Mouse (Mus musculus): Measurements from ENCODE around the gene Zfp976.
"Not testable (repeated sequence)": the region's sequence is repeated elsewhere in the genome, so short reads cannot be mapped to it uniquely, and the experiment has no call there.

The Zfp976 gene

DNA sequence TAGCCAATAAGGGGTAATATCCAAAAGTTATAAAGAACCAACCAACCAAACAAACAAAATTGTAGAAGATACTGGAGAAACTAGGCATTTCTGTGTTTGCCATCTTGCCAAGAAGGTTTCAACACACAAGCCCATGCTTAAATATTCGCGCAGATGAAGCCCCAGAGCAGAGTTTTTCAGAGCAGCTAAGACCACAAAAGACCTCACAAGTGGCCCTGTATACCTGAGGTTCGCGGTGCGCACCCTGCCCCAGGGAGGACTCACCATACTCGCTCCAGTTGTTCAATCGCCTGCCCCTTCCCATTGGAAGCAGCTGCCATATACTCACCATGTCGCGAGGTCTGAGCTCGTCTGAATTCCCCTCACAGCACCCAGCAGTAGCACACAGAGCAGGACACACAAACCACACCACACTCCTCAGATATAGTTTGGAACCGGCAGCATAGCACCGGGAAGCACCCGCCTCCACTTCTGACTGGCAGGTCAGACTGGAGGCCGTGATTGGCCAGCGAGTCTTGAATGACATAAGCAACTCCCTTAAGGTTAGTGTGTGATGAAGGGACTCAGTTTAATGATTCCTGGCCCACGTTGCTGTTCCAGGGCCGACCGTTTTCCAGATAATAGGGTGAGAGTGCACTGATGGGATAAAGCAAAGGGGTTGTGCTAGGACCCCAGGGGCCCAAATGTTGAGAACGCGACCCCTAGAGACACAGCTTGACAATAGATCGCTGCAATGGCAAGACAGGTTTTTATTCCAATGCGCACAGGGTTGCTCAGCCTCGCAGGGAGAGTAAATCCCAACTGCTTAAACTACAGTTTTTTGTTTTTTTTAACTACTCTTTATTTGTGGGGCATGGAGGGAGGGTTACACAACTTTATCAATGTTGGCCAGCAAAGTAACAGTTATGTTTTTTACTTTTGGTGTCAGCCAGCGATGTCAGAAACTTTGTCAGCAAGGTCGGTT, at the start of gene Zfp976:
TSS of gene Zfp976 (minus strand) at position 437 of the 964 bp plus-strand sequence.
- DNase-seq (ENCODE audit: low read depth, low spot score): not testable (repeated sequence)

DNA sequence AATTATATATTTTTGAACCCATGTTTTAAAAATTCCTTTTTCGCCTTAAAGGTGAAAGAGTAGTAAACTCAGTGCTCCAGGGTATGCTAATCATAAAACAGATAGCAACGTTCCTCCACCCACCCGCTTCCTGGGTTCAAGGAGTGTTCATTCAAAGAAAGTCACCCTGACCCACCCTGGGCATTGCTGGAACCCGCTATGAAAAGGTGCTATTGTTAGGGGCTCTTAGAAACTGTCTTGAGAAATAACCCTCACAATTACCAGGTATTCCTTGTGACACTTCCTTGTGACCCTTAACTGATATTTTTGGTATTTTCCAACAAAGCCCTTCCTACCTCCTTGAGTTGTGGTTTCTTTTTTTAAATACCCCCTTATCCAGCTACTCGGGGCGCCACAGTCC, 37.7 kb upstream of the Zfp976 start:
- not testable (repeated sequence) for DNase-seq (ENCODE audit: low read depth, low spot score)

DNA sequence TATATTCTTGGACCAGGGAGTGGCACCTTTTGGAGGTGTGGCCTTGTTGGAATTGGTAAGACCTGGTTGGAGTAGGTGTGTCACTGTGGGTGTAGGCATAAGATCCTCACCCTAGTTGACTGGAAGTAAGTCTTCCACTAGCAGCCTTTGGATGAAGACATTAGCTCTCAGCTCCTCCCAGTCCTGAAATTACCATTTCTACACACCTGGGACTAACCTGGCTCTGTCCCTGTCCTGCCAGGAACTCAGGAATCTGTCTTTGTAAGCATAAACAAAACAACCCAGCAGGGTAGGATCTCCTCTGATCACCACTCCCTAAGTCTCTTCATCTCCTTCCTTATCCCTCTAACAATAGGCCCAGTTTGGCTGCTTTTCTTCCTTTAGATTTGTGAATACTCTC, 37.3 kb upstream of the Zfp976 start:
- not testable (repeated sequence) for DNase-seq (ENCODE audit: low read depth, low spot score)

- peak; percentile 17 for DNase-seq (ENCODE audit: low read depth, low spot score)
Observed at GRCm38 (mm10) chr7:42660140-42660539, 17.8 kb upstream of the Zfp976 start.

DNA sequence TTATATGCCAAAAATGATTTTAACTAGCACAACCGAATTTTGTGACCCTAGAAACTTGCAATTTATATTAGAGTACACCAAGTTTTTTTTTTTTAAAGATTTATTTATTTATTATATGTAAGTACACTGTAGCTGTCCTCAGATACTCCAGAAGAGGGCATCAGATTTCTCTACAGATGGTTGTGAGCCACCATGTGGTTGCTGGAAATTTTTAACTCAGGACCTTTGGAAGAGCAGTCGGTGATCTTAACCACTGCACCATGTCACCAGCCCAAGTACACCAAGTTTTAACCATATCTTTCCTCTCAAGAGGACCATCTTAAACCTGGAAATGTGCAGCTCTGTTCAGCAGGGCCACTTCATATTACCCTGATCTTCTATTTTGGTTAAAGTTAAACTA, 12.8 kb upstream of the Zfp976 start:
- not testable (repeated sequence) for DNase-seq (ENCODE audit: low read depth, low spot score)

GRCm38 (mm10) chr7:42643120-42643620, 782 bp upstream of the Zfp976 start:
- DNase-seq (ENCODE audit: low read depth, low spot score): not testable (repeated sequence)

DNA sequence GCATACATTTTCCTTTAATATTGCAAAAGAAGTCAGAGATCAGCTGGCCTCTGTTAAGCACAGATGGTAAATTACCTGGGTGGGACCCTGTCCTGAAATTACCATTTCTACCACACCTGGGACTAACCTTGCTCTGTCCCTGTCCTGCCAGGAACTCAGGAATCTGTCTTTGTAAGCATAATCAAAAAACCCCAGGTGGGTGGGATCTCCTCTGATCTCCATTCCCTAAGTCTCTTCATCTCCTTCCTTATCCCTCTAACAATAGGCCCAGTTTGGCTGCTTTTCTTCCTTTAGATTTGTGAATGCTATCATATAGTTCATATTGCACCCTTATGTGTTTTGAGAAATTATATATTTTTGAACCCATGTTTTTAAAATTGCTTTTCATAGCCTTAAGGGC, 11.4 kb downstream of the Zfp976 start:
- DNase-seq (ENCODE audit: low read depth, low spot score): not testable (repeated sequence)

GRCm38 (mm10) chr7:42595666-42596065, 46.7 kb downstream of the Zfp976 start:
- not testable (repeated sequence) for DNase-seq (ENCODE audit: low read depth, low spot score)

- not testable (repeated sequence) for DNase-seq (ENCODE audit: low read depth, low spot score)
Observed at GRCm38 (mm10) chr7:42592413-42592812, 50.0 kb downstream of the Zfp976 start, which contains the start of gene Zfp977. Gene Zfp977, minus strand, starts transcription at chr7:42592547.

DNA sequence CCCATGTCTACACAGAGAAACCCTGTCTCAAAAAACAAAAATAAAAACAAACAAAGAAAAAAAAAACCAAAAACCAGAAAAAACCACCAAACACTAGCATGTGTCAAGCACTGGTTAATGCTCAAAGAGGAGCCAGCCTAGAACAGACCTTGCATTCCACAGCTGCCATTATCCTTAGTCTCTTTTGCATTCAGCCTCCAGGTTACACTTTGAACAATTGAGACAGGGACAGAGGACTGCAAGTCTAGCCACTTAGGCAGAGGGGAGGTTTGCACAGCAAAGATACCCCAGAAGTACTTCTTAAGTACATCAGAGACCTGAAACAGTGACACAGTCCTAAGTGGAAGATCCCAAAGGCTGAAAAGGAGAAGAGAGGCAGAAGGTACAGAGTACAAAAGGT, 51.1 kb downstream of the Zfp976 start:
- not testable (repeated sequence) for DNase-seq (ENCODE audit: low read depth, low spot score)

DNA sequence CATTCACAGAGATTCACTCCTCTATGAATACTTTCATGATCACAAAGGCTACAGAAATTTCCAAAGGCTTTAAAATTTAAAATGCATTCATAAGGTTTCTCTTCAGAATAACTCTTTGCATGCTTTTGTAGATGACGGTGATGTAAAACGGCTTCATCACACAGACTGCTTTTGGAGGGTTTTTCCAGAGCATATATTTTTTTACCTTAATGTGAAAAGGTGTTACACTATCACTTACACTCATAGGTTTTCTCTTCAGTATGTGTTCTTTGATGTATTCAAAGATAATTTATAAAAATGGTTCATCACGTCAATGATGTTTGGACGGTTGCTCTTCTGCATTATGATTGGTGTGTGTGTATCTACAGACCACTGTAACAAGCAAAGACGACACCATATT, 63.9 kb downstream of the Zfp976 start, which contains the start of gene Gm21028:
TSS of gene Gm21028 (minus strand) at position 101 of the 400 bp plus-strand sequence.
- DNase-seq (ENCODE audit: low read depth, low spot score): no peak

Measured in A20 (cell line).